Mouse (Mus musculus): Measurements from ENCODE around the gene Uggt2.
"Not testable (repeated sequence)": the region's sequence is repeated elsewhere in the genome, so short reads cannot be mapped to it uniquely, and the experiment has no call there.

DNA sequence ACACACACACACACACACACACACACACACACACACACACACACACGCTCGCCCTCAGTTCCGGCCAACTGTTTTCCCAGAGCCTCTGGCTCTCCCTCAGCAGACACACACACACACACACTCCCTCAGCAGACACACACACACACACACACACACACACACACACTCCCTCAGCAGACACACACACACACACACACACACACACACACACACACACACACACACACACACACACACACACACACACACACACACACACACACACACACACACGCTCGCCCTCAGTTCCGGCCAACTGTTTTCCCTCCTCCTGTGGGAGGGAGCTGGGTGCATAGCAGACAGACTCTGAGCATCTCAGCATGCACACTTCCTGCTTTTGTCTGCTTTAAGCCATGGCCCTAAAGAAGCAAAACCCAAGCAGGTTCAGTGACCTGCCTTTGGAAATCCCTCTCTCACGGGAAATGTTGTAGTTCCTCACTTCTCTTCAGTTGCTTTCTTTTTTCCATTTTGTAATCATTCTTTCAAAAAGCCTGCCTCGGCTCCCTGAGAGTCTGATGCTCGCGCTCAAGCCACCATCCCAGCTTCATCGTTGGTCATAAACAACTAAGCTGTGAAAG, 116.7 kb downstream of the Uggt2 start:
- not testable (repeated sequence) for TF ChIP-seq CTCF (IDR thresholded peaks at IDR 0.05; ENCODE audit: control insufficient read depth, insufficient read depth, insufficient read length); MAX (IDR thresholded peaks at IDR 0.05); USF1 (IDR thresholded peaks at IDR 0.05; ENCODE audit: low read depth); CEBPB (IDR thresholded peaks at IDR 0.05; ENCODE audit: low read depth); MYOG (IDR thresholded peaks at IDR 0.05; ENCODE audit: control insufficient read depth, extremely low read depth, insufficient read length); MYOD1 (IDR thresholded peaks at IDR 0.05; ENCODE audit: control insufficient read depth, insufficient read length, low read depth)
